Mouse (Mus musculus) hindbrain, embryonic 16.5 days (tissue): ENCODE data around the gene Rfk. TPM values are rescaled to one million over a fixed set of nuclear protein-coding genes. Genes with fewer than 3 reads are reported as not detected.

Experiments used
- ATAC-seq: fragments of 200-750 bp; cut with Nextera tagmentation; 2 replicates; pipeline ENCODE4 v1.8.0; 2017; ENCODE audit warnings: moderate TSS enrichment, moderate library complexity
- H3K27ac ChIP-seq: fragments of 300-500 bp; sonication (generic); 2 replicates; pipeline ENCODE4 v1.5.1; 2014; ENCODE audit warnings: low read depth, mild to moderate bottlenecking, control low read depth, low read length, moderate library complexity
- H3K27me3 ChIP-seq: fragments of 300-500 bp; sonication (generic); replicated peaks from 2 replicates; pipeline ENCODE4 v1.6.1; 2014; ENCODE audit warnings: low read length; ENCODE audit not compliant: control insufficient read depth, insufficient read depth
- H3K36me3 ChIP-seq: fragments of 300-500 bp; sonication (generic); 2 replicates; pipeline ENCODE4 v1.6.1; 2014; ENCODE audit warnings: mild to moderate bottlenecking, low read length, moderate library complexity, mixed read lengths; ENCODE audit not compliant: control insufficient read depth, insufficient read depth
- H3K4me1 ChIP-seq: fragments of 300-500 bp; sonication (generic); 2 replicates; pipeline ENCODE4 v1.6.1; 2014; ENCODE audit warnings: low read depth, low read length; ENCODE audit not compliant: control insufficient read depth, insufficient read depth
- H3K4me2 ChIP-seq: fragments of 300-500 bp; sonication (generic); 2 replicates; pipeline ENCODE4 v1.6.1; 2014; ENCODE audit warnings: mild to moderate bottlenecking, low read length, control low read depth, moderate library complexity
- H3K4me3 ChIP-seq: fragments of 300-500 bp; sonication (generic); 2 replicates; pipeline ENCODE4 v1.5.1; 2014; ENCODE audit warnings: mild to moderate bottlenecking, low read length, control low read depth, moderate library complexity
- H3K9ac ChIP-seq: fragments of 300-500 bp; sonication (generic); 2 replicates; pipeline ENCODE4 v1.6.1; 2014; ENCODE audit warnings: low read depth, mild to moderate bottlenecking, control low read depth, low read length, moderate library complexity
- H3K9me3 ChIP-seq: fragments of 300-500 bp; sonication (generic); 2 replicates; pipeline ENCODE4 v1.6.1; 2014; ENCODE audit warnings: mild to moderate bottlenecking, low read length, moderate library complexity; ENCODE audit not compliant: control insufficient read depth
- WGBS: fragments of 180-500 bp; shearing (Covaris S2); extraction: QIAGEN DNeasy Blood & Tissue Kit; methylation state at CpG from one replicate; pipeline ENCODE4 v1.1.7; 2014; 5-methylcytosine and 5-hydroxymethylcytosine counted together
- polyA plus RNA-seq: library from polyadenylated mRNA; unstranded; fragments of >200 nt; fragmentation: Nextera tagmentation; extraction: Ambion mirVana; gene quantifications from 2 replicates; pipeline ENCODE4 v1.2.1, GENCODE M21; 2015

Gene Rfk
- 84.5 and 88.6 TPM in 2 replicates for polyA plus RNA-seq

- peak within 1 kb of the TSS; percentile 52 for H3K4me2 ChIP-seq
- H3K27ac ChIP-seq: peak within 1 kb of the TSS; percentile 82
- peak; percentile 99 for ATAC-seq
- H3K4me1 ChIP-seq: peaks cover 9% of the 10 kb centered on the region
- no peaks in the 10 kb centered on the region for H3K9me3 ChIP-seq
- peak within 1 kb of the TSS; percentile 83 for H3K4me3 ChIP-seq
- no peaks in the 10 kb centered on the region for H3K27me3 ChIP-seq
- H3K9ac ChIP-seq: peak within 1 kb of the TSS; percentile 94
- under 1% methylated on average over 79 of the region's 83 CpGs for WGBS
- peaks cover 8% of the 10 kb centered on the region for H3K36me3 ChIP-seq
Observed at GRCm38 (mm10) chr19:17393841-17394591, at the start of gene Rfk. Gene Rfk, plus strand, starts transcription at chr19:17394043.

DNA sequence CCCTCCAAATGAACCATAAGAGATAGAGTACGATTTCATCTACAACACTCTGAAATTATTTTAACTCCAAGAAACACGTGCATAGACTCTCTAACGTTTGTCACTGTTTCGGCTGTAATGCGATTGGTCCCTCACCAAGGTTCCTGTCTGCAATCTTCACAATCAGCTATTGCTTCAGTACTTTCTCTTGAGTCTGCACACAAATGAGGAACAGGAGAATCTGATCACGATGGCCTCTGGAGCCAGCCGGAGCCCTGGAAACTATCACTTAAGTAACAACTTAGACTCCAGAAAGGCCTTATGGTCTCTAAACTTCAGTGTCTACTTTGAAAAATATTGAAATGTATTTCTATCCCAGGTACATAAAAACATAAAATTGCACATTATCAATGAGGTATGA lies 49.0 kb upstream of the Rfk start:
- H3K4me2 ChIP-seq: no peak overlapping the region
- H3K9ac ChIP-seq: no peak overlapping the region
- H3K27ac ChIP-seq: no peak overlapping the region
- no peaks in the 10 kb centered on the region for H3K4me1 ChIP-seq
- no peak for ATAC-seq
- WGBS: 91% methylated on average over 7 of the region's 7 CpGs
- no peaks in the 10 kb centered on the region for H3K27me3 ChIP-seq
- H3K4me3 ChIP-seq: no peak overlapping the region
- H3K9me3 ChIP-seq: no peaks in the 10 kb centered on the region
- no peaks in the 10 kb centered on the region for H3K36me3 ChIP-seq

DNA sequence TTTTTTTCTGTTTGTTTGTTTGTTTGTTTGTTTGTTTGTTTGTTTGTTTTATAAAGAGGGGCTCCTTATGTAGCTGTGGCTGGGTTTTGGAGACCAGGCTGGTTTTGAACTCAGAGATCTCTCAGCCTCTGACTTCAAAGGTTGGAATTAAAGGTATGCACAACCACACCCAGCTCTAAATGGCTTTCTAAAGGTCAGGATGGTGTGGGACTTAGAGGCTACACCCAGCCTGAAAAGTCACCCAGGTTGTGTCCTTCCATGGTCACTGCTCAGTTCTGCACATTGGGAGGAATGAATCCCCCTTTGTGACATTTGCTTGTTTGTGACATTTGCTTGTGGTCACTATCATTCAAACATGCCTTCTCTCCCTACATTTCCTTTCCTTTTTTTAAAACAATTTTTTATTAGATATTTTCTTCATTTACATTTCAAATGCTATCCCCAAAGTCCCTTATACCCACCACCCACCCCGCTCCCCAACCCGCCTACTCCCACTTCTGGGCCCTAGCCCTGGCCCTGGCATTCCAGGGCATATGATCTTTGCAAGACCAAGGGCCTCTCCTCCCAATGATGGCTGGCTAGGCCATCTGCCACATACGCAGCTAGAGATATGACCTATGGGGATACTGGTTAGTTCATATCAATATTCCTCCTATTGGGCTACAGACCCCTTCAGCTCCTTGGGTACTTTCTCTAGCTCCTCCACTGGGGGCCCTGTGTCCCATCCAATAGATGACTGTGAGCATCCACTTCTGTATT lies 46.9 kb upstream of the Rfk start:
- ATAC-seq: no peak
- Histone ChIP-seq H3K36me3 (no peaks in the 10 kb centered on the region), H3K9me3 (no peaks in the 10 kb centered on the region), H3K4me2 (no peak overlapping the region), H3K4me1 (no peaks in the 10 kb centered on the region), H3K27ac (no peak overlapping the region), H3K9ac (no peak overlapping the region), H3K4me3 (no peak overlapping the region), H3K27me3 (no peaks in the 10 kb centered on the region)
- WGBS: 91% methylated on average over 3 of the region's 3 CpGs

DNA sequence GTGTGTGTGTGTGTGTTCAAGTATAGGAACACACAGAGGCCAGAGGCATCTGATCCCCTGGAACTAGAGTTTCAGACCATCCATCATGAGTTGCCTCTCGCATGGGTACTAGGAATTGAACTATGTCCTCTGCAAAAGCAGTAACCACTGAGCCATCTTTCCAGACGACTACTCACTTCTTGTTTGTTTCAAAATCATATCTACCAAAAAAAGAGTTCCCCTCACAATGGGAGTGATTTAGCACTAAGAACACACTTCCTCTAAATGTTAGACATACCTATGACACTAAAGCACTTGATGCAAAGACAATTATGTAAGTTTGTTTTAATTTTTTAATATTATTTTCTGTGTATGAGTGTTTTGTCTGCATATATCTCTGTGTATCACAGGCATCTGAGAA lies 46.0 kb upstream of the Rfk start:
- Histone ChIP-seq H3K4me1 (no peaks in the 10 kb centered on the region), H3K4me3 (no peak overlapping the region), H3K27me3 (no peaks in the 10 kb centered on the region), H3K36me3 (no peaks in the 10 kb centered on the region), H3K27ac (no peak overlapping the region), H3K9ac (no peak overlapping the region), H3K9me3 (no peaks in the 10 kb centered on the region), H3K4me2 (no peak overlapping the region)
- ATAC-seq: no peak
- WGBS: 85% methylated on average over 2 of the region's 2 CpGs

DNA sequence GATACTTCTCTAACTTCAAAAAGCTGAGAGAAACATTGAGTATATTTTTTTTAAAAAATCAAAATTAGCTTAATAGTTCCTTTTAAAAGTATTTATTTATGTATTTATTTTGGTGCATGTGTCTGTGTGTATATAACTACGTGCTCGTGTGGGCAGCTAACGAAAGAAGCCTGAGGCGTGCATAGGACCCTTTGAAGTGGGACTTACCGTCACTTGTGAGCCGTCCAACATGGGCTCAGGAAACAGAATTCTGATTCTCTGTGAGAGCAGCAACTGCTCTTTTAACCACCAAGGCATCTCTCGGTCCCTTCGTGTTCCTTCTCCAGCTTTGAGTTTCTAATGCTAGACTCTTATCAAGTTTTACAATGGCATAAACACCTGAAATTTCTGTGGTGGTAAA lies 40.1 kb upstream of the Rfk start:
- H3K9ac ChIP-seq: no peak overlapping the region
- no peak overlapping the region for H3K4me2 ChIP-seq
- no peaks in the 10 kb centered on the region for H3K36me3 ChIP-seq
- no peak overlapping the region for H3K27ac ChIP-seq
- no peak for ATAC-seq
- no peaks in the 10 kb centered on the region for H3K9me3 ChIP-seq
- peaks cover 6% of the 10 kb centered on the region for H3K4me1 ChIP-seq
- WGBS: 74% methylated on average over 8 of the region's 8 CpGs
- H3K4me3 ChIP-seq: no peak overlapping the region
- peaks cover 8% of the 10 kb centered on the region for H3K27me3 ChIP-seq

DNA sequence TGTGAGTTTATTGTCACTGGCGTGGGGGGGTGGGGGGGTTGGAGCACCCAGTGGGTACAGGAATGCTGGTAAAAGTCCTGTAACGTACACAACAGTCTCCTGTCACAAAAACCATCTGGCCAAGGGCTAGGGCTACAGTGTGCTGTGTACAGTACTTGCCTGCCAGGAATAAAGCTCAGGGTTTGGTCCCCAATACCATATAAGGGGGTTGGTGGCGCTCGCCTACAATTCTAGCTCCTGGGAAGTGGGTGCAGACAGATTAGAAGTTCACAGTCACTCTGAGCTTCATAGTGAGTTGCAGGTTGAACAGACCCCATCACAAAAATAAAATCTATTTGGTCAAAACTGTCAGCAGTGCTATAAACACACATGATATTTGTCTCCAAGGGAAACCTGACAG lies 39.5 kb upstream of the Rfk start:
- WGBS: 85% methylated on average over 4 of the region's 4 CpGs
- H3K4me3 ChIP-seq: no peak overlapping the region
- H3K36me3 ChIP-seq: no peaks in the 10 kb centered on the region
- no peak for ATAC-seq
- no peak overlapping the region for H3K27ac ChIP-seq
- no peaks in the 10 kb centered on the region for H3K9me3 ChIP-seq
- H3K27me3 ChIP-seq: peaks cover 8% of the 10 kb centered on the region
- no peak overlapping the region for H3K9ac ChIP-seq
- no peak overlapping the region for H3K4me2 ChIP-seq
- peaks cover 6% of the 10 kb centered on the region for H3K4me1 ChIP-seq

DNA sequence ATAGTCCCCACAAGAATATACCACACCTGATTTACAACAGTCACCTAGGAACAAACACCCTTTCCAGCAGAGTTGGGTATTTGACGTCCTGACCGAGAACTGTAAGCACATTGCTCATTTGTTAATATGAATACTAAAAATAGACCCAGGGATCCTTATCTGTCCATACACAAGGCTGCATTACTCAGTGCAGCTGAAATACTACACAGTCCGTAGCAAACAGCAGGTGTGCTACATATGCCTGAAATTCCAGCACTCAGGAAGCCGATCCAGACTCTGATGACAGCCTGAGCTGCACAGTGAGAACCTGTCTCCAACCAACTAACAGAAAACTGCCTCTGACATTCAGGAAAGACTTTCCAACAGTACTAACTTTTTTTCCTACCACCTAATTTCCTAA lies 39.0 kb upstream of the Rfk start:
- Histone ChIP-seq H3K9me3 (no peaks in the 10 kb centered on the region), H3K4me2 (no peak overlapping the region), H3K9ac (no peak overlapping the region), H3K27me3 (peaks cover 8% of the 10 kb centered on the region), H3K36me3 (no peaks in the 10 kb centered on the region), H3K4me1 (peaks cover 6% of the 10 kb centered on the region), H3K27ac (no peak overlapping the region), H3K4me3 (no peak overlapping the region)
- 67% methylated on average over 4 of the region's 4 CpGs for WGBS
- no peak for ATAC-seq

GRCm38 (mm10) chr19:17355361-17355760 lies 38.5 kb upstream of the Rfk start:
- 34% methylated on average over 4 of the region's 4 CpGs for WGBS
- no peak overlapping the region; the same call in 1 of the 2 replicates for H3K4me2 ChIP-seq
- ATAC-seq: no peak

More at GRCm38 (mm10) chr19:17355361-17355760, 38.5 kb upstream of the Rfk start:
- H3K4me1 ChIP-seq: peaks cover 6% of the 10 kb centered on the region
- H3K36me3 ChIP-seq: no peaks in the 10 kb centered on the region
- no peak overlapping the region for H3K4me3 ChIP-seq
- H3K27ac ChIP-seq: no peak overlapping the region
- peaks cover 8% of the 10 kb centered on the region for H3K27me3 ChIP-seq
- H3K9ac ChIP-seq: no peak overlapping the region
- H3K9me3 ChIP-seq: no peaks in the 10 kb centered on the region
